Mouse (Mus musculus) ES-E14 (cell line): ENCODE results near the gene Pate3. TPM values are rescaled to one million over a fixed set of nuclear protein-coding genes. Genes with fewer than 3 reads are reported as not detected.
"Not testable (repeated sequence)": the region's sequence is repeated elsewhere in the genome, so short reads cannot be mapped to it uniquely, and the experiment has no call there.

Experiments used
- DNase-seq: peaks from one replicate; pipeline ENCODE4 v3.0.0-alpha.2; 2013; ENCODE audit warnings: low read depth, low spot score
- H3K27ac ChIP-seq: 2 replicates; pipeline ENCODE4 v1.5.1; 2012; ENCODE audit warnings: low read depth, mild to moderate bottlenecking, low read length, moderate library complexity, mixed read lengths; ENCODE audit not compliant: poor library complexity, insufficient read depth, severe bottlenecking
- H3K36me3 ChIP-seq: 2 replicates; pipeline ENCODE4 v1.6.1; 2012; ENCODE audit warnings: mild to moderate bottlenecking, low read length, moderate library complexity, mixed read lengths; ENCODE audit not compliant: control insufficient read depth, poor library complexity, insufficient read depth, severe bottlenecking
- H3K4me1 ChIP-seq, 2 experiments: fragments of 150-350 bp in 1 of 2; sonication (generic) in 1 of 2; 2 replicates each; pipeline ENCODE4 v1.6.1; 2012; ENCODE audit warnings: low read length in 2 of 2, mild to moderate bottlenecking in 1 of 2, mixed read lengths in 1 of 2; ENCODE audit not compliant: control insufficient read depth in 2 of 2, insufficient read depth in 2 of 2, poor library complexity in 1 of 2
- H3K4me3 ChIP-seq, 2 experiments: fragments of 150-350 bp in 1 of 2; sonication (generic) in 1 of 2; 2 replicates each; pipeline ENCODE4 v1.5.1; 2012; ENCODE audit warnings: low read length in 2 of 2, low read depth in 1 of 2, mild to moderate bottlenecking in 1 of 2, mixed read lengths in 1 of 2; ENCODE audit not compliant: insufficient read depth in 1 of 2, poor library complexity in 1 of 2, severe bottlenecking in 1 of 2
- H3K9ac ChIP-seq: 2 replicates; pipeline ENCODE4 v1.6.1; 2012; ENCODE audit warnings: low read depth, mild to moderate bottlenecking, low read length, mixed read lengths; ENCODE audit not compliant: poor library complexity, insufficient read depth, severe bottlenecking
- H3K9me3 ChIP-seq: fragments of 150-350 bp; sonication (generic); 2 replicates; pipeline ENCODE4 v1.6.1; 2012; ENCODE audit warnings: low read depth, mild to moderate bottlenecking, low read length; ENCODE audit not compliant: control insufficient read depth, insufficient read depth
- CHD2 ChIP-seq: IDR thresholded peaks from 2 replicates; pipeline ENCODE4 v1.6.1; 2014; ENCODE audit warnings: mild to moderate bottlenecking, low read depth, low read length, inconsistent platforms
- HCFC1 ChIP-seq: IDR thresholded peaks from 2 replicates; pipeline ENCODE4 v1.6.1; 2012; ENCODE audit warnings: low read length, inconsistent platforms, borderline replicate concordance; ENCODE audit not compliant: insufficient read depth
- MAFK ChIP-seq: IDR thresholded peaks from 2 replicates; pipeline ENCODE4 v1.6.1; 2014; ENCODE audit warnings: mild to moderate bottlenecking, low read depth, low read length, inconsistent platforms; ENCODE audit not compliant: insufficient read depth
- ZC3H11A ChIP-seq: IDR thresholded peaks from 2 replicates; pipeline ENCODE4 v1.6.1; 2012; ENCODE audit warnings: low read depth, mild to moderate bottlenecking, inconsistent platforms, low read length, borderline replicate concordance
- ZNF384 ChIP-seq: IDR thresholded peaks from 2 replicates; pipeline ENCODE4 v1.6.1; 2012; ENCODE audit warnings: low read depth, low read length, inconsistent platforms
- in situ Hi-C, 2 experiments: fragments of 600-800 bp; cut with MboI; formaldehyde crosslinking; loops; one replicate each; pipeline ENCODE4 v1.15.1; 2025; ENCODE audit warnings: low sequenced_read_pairs in 2 of 2, inconsistent platforms in 1 of 2; ENCODE audit not compliant: unreplicated experiment in 2 of 2
- total RNA-seq: library from RNA; depleted of rRNA; stranded (reverse); fragments of 300-350 nt; gene quantifications from 2 replicates; pipeline ENCODE4 v1.2.3, GENCODE M21; 2012; rRNA removed

Gene Pate3
- total RNA-seq: 0.13 TPM in 1 of 2 replicates, not detected in the other

GRCm38 (mm10) chr9:35648102-35648501, at the start of gene Pate3:
TSS of gene Pate3 (minus strand) at chr9:35648202.
- no peaks in the 10 kb centered on the region for H3K36me3 ChIP-seq
- no peaks in the 10 kb centered on the region for H3K4me1 ChIP-seq
- no peak for DNase-seq
- H3K27ac ChIP-seq: no peak within 1 kb of the TSS
- in situ Hi-C loops: no loop called here
- no peaks in the 10 kb centered on the region for H3K9me3 ChIP-seq
- no peak for TF ChIP-seq ZNF384
- TF ChIP-seq HCFC1: no peak
- no peak for TF ChIP-seq MAFK
- no peak for TF ChIP-seq ZC3H11A
- TF ChIP-seq CHD2: no peak
- no peak within 1 kb of the TSS for H3K4me3 ChIP-seq
- H3K9ac ChIP-seq: no peak within 1 kb of the TSS

GRCm38 (mm10) chr9:35691924-35692323, 43.9 kb upstream of the Pate3 start:
- H3K9ac ChIP-seq: no peak overlapping the region
- no peak for TF ChIP-seq HCFC1
- in situ Hi-C loops: no loop called here

GRCm38 (mm10) chr9:35687013-35687412, 39.0 kb upstream of the Pate3 start, which contains the start of gene Pate1:
TSS of gene Pate1 (minus strand) at chr9:35687390.
- Histone ChIP-seq H3K27ac (no peak within 1 kb of the TSS), H3K9me3 (no peaks in the 10 kb centered on the region), H3K36me3 (no peaks in the 10 kb centered on the region), H3K9ac (no peak within 1 kb of the TSS), H3K4me1 (no peaks in the 10 kb centered on the region), H3K4me3 (no peak within 1 kb of the TSS)
- in situ Hi-C loops: no loop called here
- no peak for DNase-seq
- no peak for TF ChIP-seq HCFC1
- TF ChIP-seq CHD2: no peak
- TF ChIP-seq ZNF384: no peak
- no peak for TF ChIP-seq ZC3H11A
- TF ChIP-seq MAFK: no peak

More at GRCm38 (mm10) chr9:35691924-35692323, 43.9 kb upstream of the Pate3 start:
- DNase-seq: no peak
- H3K27ac ChIP-seq: no peak overlapping the region
- H3K36me3 ChIP-seq: no peaks in the 10 kb centered on the region
- H3K4me1 ChIP-seq: no peaks in the 10 kb centered on the region
- H3K4me3 ChIP-seq: no peak overlapping the region
- H3K9me3 ChIP-seq: no peaks in the 10 kb centered on the region

DNA sequence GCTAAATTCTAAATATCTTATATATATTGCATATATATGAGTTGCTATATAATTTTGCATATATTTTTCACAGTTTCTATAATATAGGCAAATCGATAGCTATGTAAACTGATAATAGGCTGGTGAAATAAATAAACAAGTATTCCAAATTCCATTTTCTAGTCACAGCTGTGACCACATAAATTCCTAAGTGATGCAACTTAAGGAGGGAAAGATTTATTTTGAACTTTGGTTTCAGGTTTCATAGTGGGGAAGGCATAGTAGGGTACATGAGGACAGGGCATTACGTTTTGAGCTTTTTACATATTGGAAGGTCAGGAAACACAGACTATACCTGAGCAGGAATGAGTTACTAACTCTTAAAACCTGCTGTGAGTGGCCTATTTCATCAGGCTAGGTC, 25.6 kb upstream of the Pate3 start:
- H3K9ac ChIP-seq: no peak overlapping the region

GRCm38 (mm10) chr9:35632981-35633380, 15.0 kb downstream of the Pate3 start:
- Histone ChIP-seq H3K4me1 (no peaks in the 10 kb centered on the region), H3K27ac (no peak overlapping the region), H3K9me3 (no peaks in the 10 kb centered on the region), H3K36me3 (no peaks in the 10 kb centered on the region), H3K9ac (no peak overlapping the region), H3K4me3 (no peak overlapping the region)
- TF ChIP-seq ZC3H11A (no peak), CHD2 (no peak), MAFK (no peak), ZNF384 (no peak)
- in situ Hi-C loops: no loop called here
- no peak for DNase-seq

More for the DNA sequence above, 25.6 kb upstream of the Pate3 start:
- Histone ChIP-seq H3K27ac (no peak overlapping the region), H3K36me3 (no peaks in the 10 kb centered on the region), H3K4me3 (no peak overlapping the region), H3K4me1 (no peaks in the 10 kb centered on the region), H3K9me3 (no peaks in the 10 kb centered on the region)
- TF ChIP-seq CHD2 (no peak), ZC3H11A (no peak), ZNF384 (no peak), HCFC1 (no peak), MAFK (no peak)
- no peak for DNase-seq
- in situ Hi-C loops: no loop called here

DNA sequence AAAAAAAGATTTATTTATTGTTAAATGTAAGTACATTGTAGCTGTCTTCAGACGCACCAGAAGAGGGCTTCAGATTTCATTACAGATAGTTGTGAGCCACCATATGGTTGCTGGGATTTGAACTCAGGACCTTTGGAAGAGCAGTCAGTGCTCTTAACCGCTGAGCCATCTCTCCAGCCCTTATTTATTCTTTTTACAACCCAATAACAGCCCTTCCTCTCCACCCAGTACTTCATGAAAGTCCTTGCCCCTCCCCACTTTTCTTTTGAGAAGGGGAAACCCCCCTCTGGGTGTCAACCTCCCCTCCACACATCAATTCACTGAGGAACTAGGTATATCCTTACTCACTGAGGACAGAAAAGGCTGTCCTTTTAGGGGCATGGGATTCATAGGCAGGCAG, 31.2 kb downstream of the Pate3 start:
- H3K4me3 ChIP-seq, in situ Hi-C loops, H3K4me1 ChIP-seq, H3K9me3 ChIP-seq, H3K9ac ChIP-seq, DNase-seq, H3K36me3 ChIP-seq, H3K27ac ChIP-seq: not testable (repeated sequence)
